Mouse (Mus musculus) ES-E14 (cell line): Measurements from ENCODE around the gene Rbfox3.

Source experiments
- CHD2 ChIP-seq: IDR thresholded peaks from 2 replicates; pipeline ENCODE4 v1.6.1; 2014; ENCODE audit warnings: mild to moderate bottlenecking, low read depth, low read length, inconsistent platforms
- HCFC1 ChIP-seq: IDR thresholded peaks from 2 replicates; pipeline ENCODE4 v1.6.1; 2012; ENCODE audit warnings: low read length, inconsistent platforms, borderline replicate concordance; ENCODE audit not compliant: insufficient read depth
- MAFK ChIP-seq: IDR thresholded peaks from 2 replicates; pipeline ENCODE4 v1.6.1; 2014; ENCODE audit warnings: mild to moderate bottlenecking, low read depth, low read length, inconsistent platforms; ENCODE audit not compliant: insufficient read depth
- ZC3H11A ChIP-seq: IDR thresholded peaks from 2 replicates; pipeline ENCODE4 v1.6.1; 2012; ENCODE audit warnings: low read depth, mild to moderate bottlenecking, inconsistent platforms, low read length, borderline replicate concordance
- ZNF384 ChIP-seq: IDR thresholded peaks from 2 replicates; pipeline ENCODE4 v1.6.1; 2012; ENCODE audit warnings: low read depth, low read length, inconsistent platforms

DNA sequence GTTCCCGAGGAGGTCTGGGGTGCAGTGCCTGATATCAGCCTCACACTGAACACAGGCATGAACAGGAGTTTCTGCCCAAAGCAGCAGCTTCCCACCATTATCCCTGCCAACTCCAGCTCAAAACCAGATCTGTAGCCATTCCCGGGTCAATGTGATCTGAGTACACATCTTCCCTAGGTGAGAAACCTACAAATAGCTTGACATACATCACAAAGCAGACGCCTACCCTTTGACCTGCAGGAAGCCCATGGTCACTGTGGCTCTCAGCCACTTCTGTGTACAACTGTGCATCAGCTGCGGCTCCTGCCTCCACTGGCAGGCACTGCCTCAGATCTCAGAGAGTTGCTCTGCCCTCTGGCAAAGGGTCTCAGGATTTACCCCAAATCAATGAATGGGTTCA lies 28.3 kb upstream of the Rbfox3 start:
- TF ChIP-seq ZNF384 (no peak), CHD2 (no peak), HCFC1 (no peak), ZC3H11A (no peak), MAFK (no peak)
